Mouse (Mus musculus) embryonic facial prominence, embryonic 13.5 days (tissue): ENCODE data around the gene Itpr3. TPM values are rescaled to one million over a fixed set of nuclear protein-coding genes. Genes with fewer than 3 reads are reported as not detected.
A peak's percentile ranks its signal among the peaks of the same experiment; 100 is the strongest.

ENCODE experiments used
- ATAC-seq: fragments of 200-750 bp; cut with Nextera tagmentation; 2 replicates; pipeline ENCODE4 v1.8.0; 2017; ENCODE audit warnings: low read depth; ENCODE audit not compliant: insufficient number of reproducible peaks, insufficient read depth, low FRiP score, low TSS enrichment
- H3K27ac ChIP-seq: fragments of 300-500 bp; sonication (generic); 2 replicates; pipeline ENCODE4 v1.5.1; 2015; ENCODE audit warnings: moderate library complexity, mild to moderate bottlenecking, inconsistent platforms
- H3K27me3 ChIP-seq: fragments of 300-500 bp; sonication (generic); 2 replicates; pipeline ENCODE4 v1.6.1; 2015; ENCODE audit warnings: mild to moderate bottlenecking, inconsistent platforms
- H3K36me3 ChIP-seq: fragments of 300-500 bp; sonication (generic); 2 replicates; pipeline ENCODE4 v1.6.1; 2015; ENCODE audit warnings: mild to moderate bottlenecking, inconsistent platforms
- H3K4me1 ChIP-seq: fragments of 300-500 bp; sonication (generic); 2 replicates; pipeline ENCODE4 v1.6.1; 2015; ENCODE audit warnings: inconsistent platforms
- H3K4me2 ChIP-seq: fragments of 300-500 bp; sonication (generic); 2 replicates; pipeline ENCODE4 v1.6.1; 2015; ENCODE audit warnings: moderate library complexity, mild to moderate bottlenecking, inconsistent platforms
- H3K4me3 ChIP-seq: fragments of 300-500 bp; sonication (generic); 2 replicates; pipeline ENCODE4 v1.5.1; 2015; ENCODE audit warnings: mild to moderate bottlenecking, inconsistent platforms
- H3K9ac ChIP-seq: fragments of 300-500 bp; sonication (generic); 2 replicates; pipeline ENCODE4 v1.6.1; 2015; ENCODE audit warnings: mild to moderate bottlenecking, inconsistent platforms
- H3K9me3 ChIP-seq: fragments of 300-500 bp; sonication (generic); 2 replicates; pipeline ENCODE4 v1.6.1; 2016; ENCODE audit warnings: inconsistent platforms
- whole genome bisulfite sequencing: fragments of 180-500 bp; shearing (Covaris S2); methylation state at CpG from one replicate; pipeline ENCODE4 v1.1.7; 2015; ENCODE audit warnings: mixed read lengths; 5-methylcytosine and 5-hydroxymethylcytosine counted together
- polyA plus RNA-seq: library from polyadenylated mRNA; unstranded; fragments of >200 nt; fragmentation: Nextera tagmentation; extraction: Ambion mirVana; gene quantifications from 2 replicates; pipeline ENCODE4 v1.2.1, GENCODE M21; 2015

Gene Itpr3
- polyA plus RNA-seq, 1 experiment from 2014 or later = 3.8 TPM

DNA sequence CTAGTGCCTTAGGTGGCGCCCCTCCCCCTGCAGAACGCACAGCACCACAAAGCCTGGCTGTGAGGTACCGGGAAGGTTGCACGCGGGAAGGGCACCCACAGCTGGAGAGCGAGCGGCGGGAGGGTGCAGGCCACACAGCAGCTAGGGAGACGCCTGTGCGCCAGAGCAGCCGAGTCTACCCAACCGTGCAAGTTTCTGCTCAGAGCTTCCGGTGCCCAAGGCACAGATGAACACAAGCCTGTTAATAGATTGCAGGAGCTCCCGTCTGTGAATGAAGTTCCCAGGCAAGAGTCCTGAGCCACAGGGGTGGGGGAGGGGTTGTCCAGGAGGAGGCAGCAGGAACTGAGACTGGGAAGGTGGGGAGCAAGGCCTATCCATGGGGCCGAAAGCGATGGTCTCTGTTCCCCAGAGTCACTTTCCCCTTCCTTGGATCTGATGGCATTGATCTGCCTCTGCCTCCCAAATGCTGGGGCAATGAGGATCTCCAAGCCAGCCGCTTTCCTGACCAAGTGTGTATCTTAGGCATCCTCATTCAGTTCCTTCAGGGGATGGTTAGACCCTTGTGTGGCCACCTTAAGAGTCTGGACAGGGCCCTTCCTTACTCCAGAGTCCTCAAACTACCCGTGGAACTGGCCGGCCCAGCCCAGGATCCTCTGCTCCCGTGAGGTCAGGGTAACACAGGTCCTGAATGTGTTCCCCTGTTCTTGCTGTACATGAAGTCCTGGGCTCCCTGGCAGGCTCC lies 16.6 kb upstream of the Itpr3 start:
- peak overlapping the region; percentile 16; the same call in 1 of the 2 replicates for H3K4me3 ChIP-seq
- no peaks in the 10 kb centered on the region for H3K9me3 ChIP-seq

GRCm38 (mm10) chr17:27041046-27041786 lies 15.9 kb upstream of the Itpr3 start:
- Histone ChIP-seq H3K4me2 (no peak overlapping the region), H3K27me3 (no peaks in the 10 kb centered on the region), H3K36me3 (no peaks in the 10 kb centered on the region), H3K9ac (no peak overlapping the region), H3K4me1 (peaks cover 48% of the 10 kb centered on the region), H3K9me3 (no peaks in the 10 kb centered on the region), H3K27ac (peak overlapping the region; percentile 86; the same call in 1 of the 2 replicates), H3K4me3 (no peak overlapping the region)
- WGBS = 28% methylated on average over 13 of the region's 13 CpGs
- no peak for ATAC-seq

More for the DNA sequence above, 16.6 kb upstream of the Itpr3 start:
- WGBS = 5% methylated on average over 20 of the region's 20 CpGs
- Histone ChIP-seq H3K4me1 (peaks cover 48% of the 10 kb centered on the region), H3K36me3 (no peaks in the 10 kb centered on the region), H3K4me2 (peak overlapping the region; percentile 50), H3K9ac (peak overlapping the region; percentile 54), H3K27ac (peak overlapping the region; percentile 86), H3K27me3 (no peaks in the 10 kb centered on the region)
- peak; percentile 61; the same call in 1 of the 2 replicates for ATAC-seq

DNA sequence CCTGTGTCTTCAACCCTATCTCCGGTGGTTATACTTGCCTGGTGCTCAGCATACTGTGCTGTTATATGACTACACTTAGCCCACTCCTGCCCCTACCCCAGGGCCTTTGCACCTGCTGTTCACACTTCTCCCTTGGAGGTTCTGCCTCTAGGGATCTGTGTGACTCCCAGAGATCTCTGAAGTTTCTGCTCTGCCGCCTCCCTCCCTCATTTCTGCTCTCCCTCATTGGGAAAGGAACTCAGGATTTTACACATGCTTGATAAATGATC lies 15.4 kb upstream of the Itpr3 start:
- Histone ChIP-seq H3K9me3 (no peaks in the 10 kb centered on the region), H3K9ac (no peak overlapping the region), H3K4me1 (peaks cover 48% of the 10 kb centered on the region), H3K4me3 (no peak overlapping the region), H3K36me3 (no peaks in the 10 kb centered on the region), H3K4me2 (no peak overlapping the region), H3K27me3 (no peaks in the 10 kb centered on the region), H3K27ac (0 out of 2 replicates have a peak overlapping the region, but pooled peaks have one; percentile 64)
- ATAC-seq = no peak
- 87% methylated on average over 2 of the region's 2 CpGs for WGBS

DNA sequence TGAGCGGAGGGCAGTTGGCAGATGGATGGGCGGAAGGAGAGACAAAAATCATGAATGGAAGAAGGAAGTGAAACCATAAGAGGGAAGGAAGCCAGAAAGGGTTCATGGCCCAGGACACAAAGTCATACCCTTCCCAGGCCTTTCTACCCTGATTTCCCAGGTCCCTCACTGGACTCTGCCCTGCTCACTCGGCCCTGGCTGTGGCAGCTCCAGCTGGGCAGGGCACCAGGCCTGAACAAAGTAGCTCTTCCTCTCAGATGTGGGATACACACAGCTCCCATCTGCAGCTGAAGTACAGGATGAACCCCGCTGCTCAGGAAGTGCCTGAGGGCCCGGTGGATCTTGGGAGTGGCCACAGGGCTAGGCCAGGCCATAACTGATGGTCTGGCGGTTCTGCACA lies 14.3 kb upstream of the Itpr3 start:
- no peaks in the 10 kb centered on the region for H3K27me3 ChIP-seq
- no peak overlapping the region for H3K4me2 ChIP-seq
- no peak overlapping the region for H3K4me3 ChIP-seq
- peaks cover 46% of the 10 kb centered on the region for H3K4me1 ChIP-seq
- no peaks in the 10 kb centered on the region for H3K36me3 ChIP-seq
- WGBS = 53% methylated on average over 6 of the region's 6 CpGs
- no peak overlapping the region for H3K27ac ChIP-seq
- H3K9me3 ChIP-seq = no peaks in the 10 kb centered on the region
- ATAC-seq = no peak
- 0 out of 2 replicates have a peak overlapping the region, but pooled peaks have one; percentile 17 for H3K9ac ChIP-seq

- Histone ChIP-seq H3K27ac (no peak overlapping the region), H3K4me3 (no peak overlapping the region), H3K9ac (no peak overlapping the region), H3K36me3 (no peaks in the 10 kb centered on the region), H3K4me1 (peaks cover 34% of the 10 kb centered on the region), H3K9me3 (no peaks in the 10 kb centered on the region), H3K4me2 (no peak overlapping the region), H3K27me3 (no peaks in the 10 kb centered on the region)
- WGBS = 91% methylated on average over 6 of the region's 6 CpGs
- ATAC-seq = no peak
Measured at GRCm38 (mm10) chr17:27045164-27045563, 11.9 kb upstream of the Itpr3 start.

- Histone ChIP-seq H3K4me2 (no peak overlapping the region), H3K9me3 (no peaks in the 10 kb centered on the region), H3K9ac (peak overlapping the region; percentile 51; the same call in 1 of the 2 replicates), H3K4me1 (peaks cover 34% of the 10 kb centered on the region), H3K27me3 (no peaks in the 10 kb centered on the region), H3K4me3 (no peak overlapping the region), H3K27ac (peak overlapping the region; percentile 72), H3K36me3 (no peaks in the 10 kb centered on the region)
- WGBS = 60% methylated on average over 14 of the region's 14 CpGs
- no peak for ATAC-seq
Measured at GRCm38 (mm10) chr17:27047762-27048444, 9.2 kb upstream of the Itpr3 start.

GRCm38 (mm10) chr17:27048445-27049239 lies 8.5 kb upstream of the Itpr3 start:
- H3K9me3 ChIP-seq = no peaks in the 10 kb centered on the region
- H3K27me3 ChIP-seq = no peaks in the 10 kb centered on the region
- peak overlapping the region; percentile 72 for H3K27ac ChIP-seq
- peak overlapping the region; percentile 51; the same call in 1 of the 2 replicates for H3K9ac ChIP-seq
- H3K36me3 ChIP-seq = no peaks in the 10 kb centered on the region
- no peak overlapping the region for H3K4me2 ChIP-seq
- no peak for ATAC-seq
- H3K4me1 ChIP-seq = peaks cover 28% of the 10 kb centered on the region
- WGBS = 51% methylated on average over 14 of the region's 14 CpGs
- H3K4me3 ChIP-seq = no peak overlapping the region

GRCm38 (mm10) chr17:27050853-27051252 lies 6.3 kb upstream of the Itpr3 start:
- peaks cover 29% of the 10 kb centered on the region for H3K4me1 ChIP-seq
- H3K27me3 ChIP-seq = no peaks in the 10 kb centered on the region
- H3K4me3 ChIP-seq = no peak overlapping the region
- no peaks in the 10 kb centered on the region for H3K9me3 ChIP-seq
- H3K4me2 ChIP-seq = no peak overlapping the region
- no peak overlapping the region for H3K9ac ChIP-seq
- 63% methylated on average over 5 of the region's 5 CpGs for WGBS
- H3K36me3 ChIP-seq = no peaks in the 10 kb centered on the region
- no peak for ATAC-seq
- H3K27ac ChIP-seq = 0 out of 2 replicates have a peak overlapping the region, but pooled peaks have one; percentile 16

- H3K4me3 ChIP-seq = no peak overlapping the region
- ATAC-seq = no peak
- 0 out of 2 replicates have a peak overlapping the region, but pooled peaks have one; percentile 16 for H3K27ac ChIP-seq
- no peak overlapping the region for H3K9ac ChIP-seq
- H3K27me3 ChIP-seq = no peaks in the 10 kb centered on the region
- peak overlapping the region; percentile 26; the same call in 1 of the 2 replicates for H3K4me2 ChIP-seq
- no peaks in the 10 kb centered on the region for H3K36me3 ChIP-seq
- no peaks in the 10 kb centered on the region for H3K9me3 ChIP-seq
- WGBS = 41% methylated on average over 9 of the region's 11 CpGs
- peaks cover 33% of the 10 kb centered on the region for H3K4me1 ChIP-seq
Measured at GRCm38 (mm10) chr17:27051514-27051913, 5.6 kb upstream of the Itpr3 start.

DNA sequence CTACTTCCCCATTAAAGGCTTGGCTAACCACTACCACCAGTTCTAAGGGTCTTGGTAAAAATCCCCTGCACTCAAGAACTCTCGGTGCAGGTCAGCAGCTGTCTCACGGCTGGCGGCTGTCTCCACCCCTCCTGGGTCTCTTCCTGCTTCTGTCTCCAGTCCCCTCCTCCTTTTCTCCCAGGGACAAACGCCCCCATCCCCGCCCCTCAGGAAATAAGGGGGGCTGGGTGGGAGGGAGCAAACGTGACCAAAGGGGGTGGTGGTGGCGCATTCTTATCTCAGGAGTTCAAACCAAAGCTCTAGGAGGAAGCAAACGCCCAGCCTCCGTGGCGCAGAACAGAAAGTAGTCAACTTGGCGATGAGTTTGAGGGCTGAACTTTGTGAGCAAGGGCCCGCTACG lies 934 bp upstream of the Itpr3 start:
- no peak; the same call in 1 of the 2 replicates for ATAC-seq
- Histone ChIP-seq H3K4me2 (peak overlapping the region; percentile 89), H3K36me3 (no peaks in the 10 kb centered on the region), H3K27me3 (peaks cover 13% of the 10 kb centered on the region), H3K9ac (peak overlapping the region; percentile 77), H3K4me3 (peak overlapping the region; percentile 64), H3K9me3 (no peaks in the 10 kb centered on the region), H3K4me1 (peaks cover 50% of the 10 kb centered on the region), H3K27ac (peak overlapping the region; percentile 90)
- WGBS = under 1% methylated on average over 13 of the region's 13 CpGs
